Mouse (Mus musculus): Measurements from ENCODE around the gene Tmem54.

Gene Tmem54

DNA sequence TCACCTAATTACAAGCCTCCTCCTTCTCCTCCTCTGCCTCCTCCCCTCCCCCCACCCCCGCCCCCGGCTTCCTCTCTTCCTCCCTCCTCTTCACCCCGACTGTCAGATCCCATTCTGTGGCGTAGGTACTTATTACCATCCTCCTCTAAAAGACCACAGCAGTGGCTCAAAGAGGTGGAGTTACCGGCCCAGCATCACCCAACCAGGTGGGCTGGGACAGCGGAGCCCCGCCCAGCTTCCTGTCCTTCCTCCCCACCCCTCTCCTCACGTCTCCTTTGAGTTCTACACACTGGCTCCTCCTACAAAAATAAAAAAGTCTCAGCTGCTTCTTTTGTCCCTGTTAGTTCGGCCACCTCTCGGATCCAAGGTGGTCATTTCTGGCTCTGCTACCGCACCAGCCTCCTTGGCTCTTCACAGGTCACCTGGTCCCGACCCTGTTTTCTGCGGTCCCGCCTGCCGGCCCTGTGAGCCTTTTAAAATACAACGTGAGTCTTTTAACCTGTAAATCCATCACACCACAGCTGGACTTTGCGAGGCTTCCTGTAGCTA, 25.5 kb downstream of the Tmem54 start:
- peak; percentile 53 for DNase-seq

DNA sequence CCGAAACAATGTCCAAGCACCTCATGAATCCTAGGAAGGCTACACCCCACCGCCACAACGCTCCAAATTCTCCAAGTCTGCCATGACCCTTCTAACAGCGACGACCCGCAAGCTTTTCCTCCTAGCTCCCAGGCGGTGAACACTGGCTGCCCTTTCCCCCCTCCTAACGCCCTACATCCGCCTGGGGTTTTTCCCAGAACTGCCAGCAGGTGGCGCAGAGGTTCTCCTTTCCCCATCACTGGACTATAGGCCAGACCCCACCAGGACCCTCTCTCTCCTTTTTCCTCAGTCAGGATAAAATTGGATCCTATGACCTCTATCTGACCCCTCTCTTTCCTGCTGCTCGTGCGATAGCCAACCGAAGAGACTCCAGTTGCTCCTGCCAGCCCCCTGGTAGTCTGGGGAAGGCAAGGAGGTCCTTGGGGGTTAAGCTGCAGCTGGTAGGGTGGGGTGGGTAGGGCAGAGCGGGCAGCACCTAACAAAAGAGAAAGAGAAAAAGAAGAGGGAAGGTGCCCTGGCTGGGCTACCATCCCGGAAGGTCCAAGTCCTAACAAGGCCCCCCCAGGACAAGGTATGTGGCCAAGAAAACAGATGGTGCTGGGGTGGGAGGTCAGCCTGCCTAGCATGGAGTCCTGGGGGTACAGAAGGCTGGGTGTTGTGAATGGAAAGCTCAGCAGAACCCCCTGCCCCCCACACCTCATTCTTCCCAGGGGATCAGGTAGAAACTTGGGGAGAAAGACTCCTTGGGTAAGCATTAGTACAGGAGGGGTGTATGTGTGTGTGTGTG, 29.6 kb downstream of the Tmem54 start:
- peak; percentile 80 for DNase-seq

DNA sequence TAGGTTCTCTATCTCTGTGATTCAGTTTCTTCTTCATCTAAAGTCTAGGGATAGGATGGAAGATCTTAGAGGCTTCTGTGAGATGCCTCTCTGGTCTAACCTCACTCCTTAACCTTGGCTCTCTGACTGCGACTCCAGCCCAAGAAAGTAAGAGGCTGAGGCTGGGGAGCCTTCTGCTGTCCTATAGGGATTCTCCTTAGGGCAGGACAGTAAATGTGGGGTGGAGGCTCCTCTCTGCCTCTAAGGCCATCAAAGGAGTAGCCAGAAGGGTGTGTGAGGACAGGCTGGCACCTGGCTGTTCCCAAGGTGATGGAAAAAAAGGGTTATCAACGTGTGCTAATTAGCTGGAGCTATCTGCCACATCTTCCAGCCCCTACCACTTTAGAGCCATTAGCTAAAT, 30.3 kb downstream of the Tmem54 start:
- no peak for DNase-seq

DNA sequence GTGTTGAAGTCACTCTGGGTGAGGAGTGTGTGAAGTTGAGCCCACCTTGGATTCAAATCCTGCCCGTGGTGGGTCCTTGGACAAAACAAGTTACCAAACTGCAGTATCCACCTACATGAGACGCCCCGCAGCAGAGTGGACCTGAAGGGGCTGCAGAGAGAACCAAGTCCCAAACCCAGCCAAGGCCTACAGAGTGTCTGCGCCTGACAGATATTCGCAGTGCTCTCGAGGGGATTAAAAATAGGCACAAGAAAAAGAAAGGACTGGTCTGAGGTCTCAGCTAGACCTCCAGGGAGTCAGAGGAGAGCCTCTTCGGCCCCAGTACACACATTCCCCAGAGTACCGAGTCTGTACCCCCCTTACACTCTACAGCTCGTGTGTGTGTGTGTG, 30.8 kb downstream of the Tmem54 start:
- no peak for DNase-seq

DNA sequence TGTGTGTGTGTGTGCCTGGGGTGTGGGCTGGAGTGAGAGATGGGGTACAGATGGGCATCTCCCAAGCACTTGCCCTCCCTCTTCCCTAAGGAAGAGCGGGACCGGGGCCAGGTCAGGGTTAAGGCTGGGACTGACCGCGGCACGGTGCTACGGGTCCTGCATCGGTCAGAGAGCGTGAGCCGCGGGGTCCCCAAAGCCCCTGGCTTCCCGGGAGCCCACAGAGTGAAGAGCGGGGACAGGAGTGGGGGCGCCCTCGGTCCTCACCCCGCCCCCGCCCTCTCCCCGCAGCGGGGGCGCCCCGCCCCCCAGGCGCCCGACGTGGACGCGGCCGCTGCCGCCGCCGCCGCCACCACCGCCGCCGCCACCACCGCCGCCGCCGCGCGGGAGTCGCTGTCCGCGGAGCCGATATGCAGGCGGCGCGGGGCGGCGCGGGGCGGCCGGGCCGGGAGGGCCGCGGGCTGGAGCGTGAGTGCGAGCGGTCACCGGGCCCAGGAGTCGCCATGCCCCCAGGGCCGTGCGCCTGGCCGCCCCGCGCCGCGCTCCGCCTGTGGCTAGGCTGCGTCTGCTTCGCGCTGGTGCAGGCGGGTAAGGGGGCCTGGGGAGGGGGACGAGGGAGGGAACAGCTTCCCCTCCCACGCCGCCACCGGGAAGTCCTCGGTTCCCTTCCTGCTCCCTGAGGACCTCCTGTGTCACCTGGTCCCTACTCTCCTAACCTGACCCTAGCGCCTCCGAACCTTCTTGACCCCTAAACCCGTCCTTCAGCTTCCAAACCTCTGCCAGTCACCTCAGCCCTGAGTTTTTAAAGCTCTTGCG, 31.4 kb downstream of the Tmem54 start, which contains the start of gene Fndc5:
Gene Fndc5, plus strand, starts transcription at position 421 of the 813 bp plus-strand sequence.
- DNase-seq, result peak; percentile 30

DNA sequence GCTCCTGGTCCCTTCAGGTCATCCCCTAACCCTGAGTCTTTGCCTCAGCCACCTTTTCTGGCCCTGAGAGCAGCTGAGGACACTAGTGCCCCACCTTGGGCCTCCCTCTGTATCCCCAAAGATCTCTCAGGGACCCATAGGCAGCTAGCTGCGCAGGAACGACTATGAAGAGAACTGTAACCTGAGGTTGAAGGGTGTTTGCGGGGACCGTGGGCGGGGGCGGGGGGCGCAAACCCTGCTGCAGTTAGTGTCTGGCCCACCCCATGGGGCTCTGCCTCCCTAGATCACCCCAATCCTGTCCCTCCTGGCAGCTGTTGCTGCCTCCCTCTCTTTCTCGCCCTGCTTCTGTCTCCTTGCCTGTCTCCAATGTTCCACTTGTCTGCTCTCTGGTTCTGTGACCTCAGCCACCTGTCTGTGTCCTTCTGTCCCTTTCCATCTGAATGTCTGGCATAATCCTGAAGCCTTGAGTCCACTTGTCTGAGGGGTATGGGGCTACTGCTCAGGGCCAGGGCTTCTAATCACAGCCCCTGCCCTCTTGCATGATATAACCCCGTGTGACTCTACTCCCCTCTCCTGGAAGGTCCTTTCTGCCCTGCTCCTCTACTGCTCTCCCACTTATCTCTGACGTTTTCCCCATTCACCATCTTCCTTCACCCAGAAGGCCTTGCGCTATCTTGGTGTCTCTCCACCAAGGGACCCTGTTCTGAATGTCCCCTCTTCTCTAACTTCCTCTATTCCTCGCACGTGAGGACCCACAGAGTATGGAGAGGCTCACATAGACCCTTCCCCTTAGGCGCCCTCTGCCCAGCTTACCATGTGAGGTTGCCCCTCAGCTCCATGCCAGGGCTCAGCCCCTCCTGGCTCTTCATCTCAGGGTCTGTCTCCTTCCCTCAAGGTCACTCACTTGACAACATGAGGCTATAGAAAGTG, 32.3 kb downstream of the Tmem54 start:
- no peak for DNase-seq

DNA sequence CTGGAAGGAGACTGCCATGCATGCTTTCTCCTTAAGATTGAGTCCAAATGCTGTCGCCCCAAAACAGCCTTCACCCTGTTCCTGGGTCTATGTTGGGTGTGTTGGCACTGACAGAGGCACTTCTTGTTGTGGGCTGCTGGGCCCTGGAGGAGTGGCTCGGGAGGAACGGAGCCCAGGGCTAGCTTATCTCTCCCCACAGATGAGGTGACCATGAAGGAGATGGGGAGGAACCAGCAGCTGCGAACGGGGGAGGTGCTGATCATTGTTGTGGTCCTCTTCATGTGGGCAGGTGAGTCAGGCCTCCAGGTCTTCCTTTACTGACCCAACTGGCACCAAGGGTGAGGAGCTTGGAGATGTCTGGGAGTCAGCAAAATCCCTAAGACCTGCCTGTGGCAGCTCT, 34.3 kb downstream of the Tmem54 start:
- DNase-seq, result no peak

DNA sequence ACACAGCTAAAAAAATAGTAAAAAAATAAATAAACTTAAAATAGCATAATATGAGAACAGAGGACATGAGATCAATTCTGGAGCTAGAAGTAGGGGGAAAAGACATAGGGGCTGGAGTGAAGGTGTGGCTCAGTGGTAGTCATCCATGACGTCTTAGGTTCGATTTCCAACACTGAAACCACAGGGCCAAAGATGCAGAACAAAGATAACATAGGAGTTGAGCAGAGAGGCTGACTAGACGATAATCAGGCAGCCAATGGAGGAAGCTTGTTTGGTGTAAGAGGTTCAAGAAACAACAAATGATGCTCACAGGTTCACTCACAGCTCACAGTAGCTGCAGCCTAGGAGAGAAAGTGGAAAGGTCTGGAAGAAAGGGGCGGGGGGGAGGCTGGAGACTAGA, 35.5 kb downstream of the Tmem54 start:
- no peak for DNase-seq

DNA sequence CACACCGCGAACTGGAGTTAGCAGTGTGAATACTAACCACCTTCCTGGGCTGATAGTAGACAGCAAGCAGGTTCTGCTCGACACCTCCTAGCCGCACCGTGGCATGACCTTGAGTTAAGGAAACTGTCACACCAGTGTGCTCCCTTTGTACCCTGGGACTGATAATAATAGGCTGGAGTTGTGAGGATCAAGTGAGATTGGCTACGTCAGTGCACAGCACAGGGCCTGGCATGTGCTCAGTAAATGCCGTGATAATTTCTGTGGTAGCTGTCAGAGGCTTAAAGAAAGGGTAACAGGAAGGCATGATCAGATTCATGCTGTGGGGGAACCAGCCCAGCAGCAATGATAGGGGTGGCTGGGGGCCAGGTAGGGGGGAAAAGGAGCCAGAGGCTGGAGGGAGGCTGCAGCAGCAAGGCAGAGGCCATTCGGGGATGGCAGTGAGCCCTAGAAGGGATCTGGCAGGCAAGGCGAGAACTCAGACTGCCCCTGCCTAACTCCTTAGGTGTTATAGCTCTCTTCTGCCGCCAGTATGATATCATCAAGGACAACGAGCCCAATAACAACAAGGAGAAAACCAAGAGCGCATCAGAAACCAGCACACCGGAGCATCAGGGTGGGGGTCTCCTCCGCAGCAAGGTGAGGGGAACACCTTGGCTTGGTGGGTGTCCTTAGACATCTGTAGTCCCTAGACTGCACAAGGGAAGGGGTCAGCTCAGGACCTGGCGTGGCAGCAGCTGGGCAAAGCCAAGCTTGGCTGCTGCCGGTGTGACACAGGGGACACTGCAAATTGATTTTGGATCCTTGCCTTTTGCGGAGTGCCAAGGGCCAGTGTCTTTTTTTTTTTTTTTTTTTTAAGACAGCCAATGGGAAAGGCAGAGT, 36.5 kb downstream of the Tmem54 start:
- no peak for DNase-seq

DNA sequence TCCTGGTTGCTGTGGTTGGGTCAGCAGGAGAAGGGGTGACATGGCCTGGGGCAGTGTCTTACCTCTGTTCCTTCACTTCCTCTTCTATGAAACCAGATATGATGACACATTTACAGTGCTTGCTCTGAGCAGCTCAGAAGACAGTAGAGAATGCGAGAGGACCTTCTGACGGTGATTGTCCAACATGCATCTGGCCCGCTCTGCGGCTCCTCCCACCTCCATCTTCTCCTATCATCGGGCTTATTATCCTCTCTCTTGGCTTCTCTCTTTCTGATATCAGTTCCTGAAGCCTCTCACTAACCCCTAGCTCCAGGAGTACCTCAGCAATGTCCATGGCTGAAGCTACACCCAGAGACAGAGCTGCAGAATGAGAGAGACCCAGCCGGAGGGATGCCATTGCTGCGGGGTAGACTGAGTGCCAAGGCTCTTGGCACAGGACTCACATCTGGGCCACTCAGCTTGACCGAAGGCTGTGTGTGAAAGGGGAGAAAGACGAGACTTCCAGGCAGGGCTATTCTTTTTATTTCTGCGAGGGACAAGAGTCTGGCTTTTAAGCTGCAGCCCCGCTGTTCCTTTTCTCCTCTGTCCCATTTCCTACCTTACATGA, 37.2 kb downstream of the Tmem54 start:
- DNase-seq, result no peak

DNA sequence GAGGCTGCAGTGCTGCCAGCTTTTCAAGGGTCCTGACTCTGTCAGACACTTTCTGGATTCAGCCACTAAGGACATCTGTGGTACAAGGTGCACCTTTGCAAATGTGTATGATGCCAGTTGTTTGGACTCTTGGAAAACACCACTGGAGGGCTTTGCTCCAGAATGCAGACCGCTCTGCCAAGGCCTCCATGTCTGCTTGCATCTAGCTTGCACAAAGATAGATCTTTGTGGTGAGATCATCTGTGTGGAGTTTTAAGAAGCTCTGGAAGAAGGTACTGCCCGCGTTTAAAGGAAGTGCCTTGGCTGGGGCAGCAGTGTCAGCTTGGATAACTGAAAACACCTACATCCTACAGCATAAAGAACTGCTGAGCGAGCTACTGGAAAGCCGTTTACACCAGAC, 38.2 kb downstream of the Tmem54 start:
- no peak for DNase-seq

DNA sequence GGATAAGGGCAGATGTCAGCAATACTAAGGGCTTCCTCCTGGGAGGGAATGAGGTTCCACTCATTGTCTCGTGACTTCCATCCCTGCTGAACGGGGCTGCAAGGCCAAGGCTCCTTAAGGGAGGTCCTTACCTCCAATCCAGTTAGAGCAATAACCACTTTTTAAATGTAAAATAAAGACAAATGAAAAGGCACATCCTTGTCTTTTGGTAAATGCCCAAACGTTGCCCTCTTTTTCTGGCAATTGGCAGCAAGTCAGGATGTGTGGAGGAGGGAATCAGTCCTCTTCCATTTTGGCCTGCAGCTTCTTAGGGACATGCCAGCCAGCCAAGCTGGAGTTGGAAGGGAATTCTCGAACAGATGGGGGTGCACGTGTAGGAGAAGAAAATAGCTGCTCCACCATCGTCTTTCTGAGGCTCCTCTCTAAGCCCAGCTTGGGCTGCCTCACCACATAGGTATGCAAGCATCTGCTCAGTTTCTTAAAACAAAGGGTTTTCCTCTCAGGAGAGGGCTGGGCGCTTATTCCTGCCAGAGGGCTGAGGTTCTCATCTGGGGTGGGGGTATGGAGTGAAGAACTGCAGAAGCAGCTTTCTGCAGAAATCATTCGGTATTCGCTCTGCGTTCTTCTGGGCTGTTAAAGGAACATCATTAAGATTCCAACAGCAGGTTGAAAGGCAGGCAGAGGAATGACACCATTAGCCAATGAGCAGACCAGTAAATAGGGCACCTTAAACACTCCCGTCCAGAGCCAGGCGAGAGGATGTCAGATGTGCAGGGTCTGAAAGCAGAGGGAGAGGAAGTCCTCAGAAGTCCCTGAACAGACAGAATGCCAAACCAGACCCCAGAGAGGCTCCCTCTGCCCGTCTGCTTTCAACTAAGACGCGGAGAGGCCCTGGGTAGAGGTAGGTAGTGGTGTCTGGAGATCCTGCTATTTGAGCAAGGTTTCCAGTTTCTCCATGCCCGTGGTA, 39.3 kb downstream of the Tmem54 start:
- DNase-seq, result no peak

DNA sequence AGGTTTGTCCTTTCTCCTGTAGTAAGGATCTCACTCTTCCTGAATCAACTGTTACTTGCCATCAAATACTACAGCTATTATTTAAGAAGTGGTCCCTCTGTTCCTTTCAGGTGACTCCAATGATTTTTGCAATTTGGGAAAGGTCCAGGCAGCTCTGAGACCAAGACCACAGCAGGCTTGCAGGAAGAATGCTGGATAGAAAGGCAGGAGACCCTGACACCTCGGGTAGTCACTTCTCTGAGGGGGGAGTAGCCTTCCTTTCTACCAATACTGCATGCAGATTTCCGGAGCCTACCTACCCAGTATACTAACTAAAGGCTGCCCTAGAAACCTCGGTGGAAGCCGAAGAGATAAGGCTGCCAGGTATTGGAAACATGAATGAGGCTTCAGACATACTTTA, 40.1 kb downstream of the Tmem54 start:
- DNase-seq, result no peak

DNA sequence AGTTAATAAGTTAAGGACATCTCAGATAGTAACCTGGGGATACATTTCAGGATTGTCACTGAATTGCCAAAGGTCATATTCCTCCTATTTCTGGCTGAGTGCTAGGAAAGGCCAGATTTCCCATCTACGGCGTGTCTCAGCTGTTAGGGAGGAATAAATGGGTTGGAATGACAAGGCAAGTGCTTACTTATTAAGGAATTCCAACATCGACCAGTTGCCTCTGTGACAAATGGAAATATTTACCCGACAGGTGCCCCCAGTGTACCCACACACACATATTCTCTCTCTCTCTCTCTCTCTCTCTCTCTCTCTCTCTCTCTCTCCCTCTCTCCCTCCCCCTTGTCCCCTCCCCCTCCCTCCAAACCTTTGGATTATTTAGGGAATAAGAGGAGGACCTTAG, 40.6 kb downstream of the Tmem54 start:
- DNase-seq, result no peak

DNA sequence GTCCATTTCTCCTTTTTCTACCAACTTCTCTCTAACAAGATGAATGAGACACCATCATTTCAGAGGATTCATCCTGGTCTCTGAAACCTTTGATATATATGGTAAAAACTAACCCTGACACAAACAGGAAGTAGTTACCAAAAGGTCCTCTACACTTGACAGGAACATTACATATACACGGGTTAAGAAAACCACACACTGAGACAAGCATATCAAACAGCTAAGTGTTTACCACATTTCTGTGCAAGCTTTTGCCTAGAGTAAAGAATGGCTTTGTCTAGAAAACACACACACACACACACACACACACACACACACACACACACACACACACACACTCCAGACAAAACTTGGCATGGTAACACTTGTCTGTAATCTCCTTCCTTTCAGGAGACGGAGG, 41.0 kb downstream of the Tmem54 start:
- DNase-seq, result no peak

DNA sequence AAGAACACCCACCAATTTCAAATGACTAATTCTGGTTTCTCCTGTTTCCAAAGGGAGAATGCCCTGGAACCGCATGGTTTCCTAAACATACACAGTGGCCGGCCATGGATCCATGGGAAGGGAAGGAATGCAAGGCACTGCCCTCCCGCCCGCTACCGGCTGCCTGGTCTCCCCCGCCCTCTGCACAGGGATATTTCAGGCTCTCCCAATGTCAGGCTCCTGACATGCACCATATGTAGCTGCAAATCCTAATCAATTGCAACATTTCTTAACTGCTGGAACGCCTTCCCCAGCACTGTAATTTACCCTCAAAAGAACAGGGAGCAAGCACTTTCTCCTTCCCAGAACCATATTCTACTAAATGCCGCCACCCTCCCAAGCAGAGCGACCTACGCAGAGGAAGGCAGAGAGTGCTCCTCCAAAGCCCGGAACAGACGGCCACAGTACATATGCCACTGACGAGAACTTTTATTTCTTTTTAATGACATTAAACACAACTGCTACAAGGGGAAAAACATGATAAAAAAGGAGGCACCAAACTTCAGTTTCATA, 42.3 kb downstream of the Tmem54 start:
- DNase-seq, result no peak

DNA sequence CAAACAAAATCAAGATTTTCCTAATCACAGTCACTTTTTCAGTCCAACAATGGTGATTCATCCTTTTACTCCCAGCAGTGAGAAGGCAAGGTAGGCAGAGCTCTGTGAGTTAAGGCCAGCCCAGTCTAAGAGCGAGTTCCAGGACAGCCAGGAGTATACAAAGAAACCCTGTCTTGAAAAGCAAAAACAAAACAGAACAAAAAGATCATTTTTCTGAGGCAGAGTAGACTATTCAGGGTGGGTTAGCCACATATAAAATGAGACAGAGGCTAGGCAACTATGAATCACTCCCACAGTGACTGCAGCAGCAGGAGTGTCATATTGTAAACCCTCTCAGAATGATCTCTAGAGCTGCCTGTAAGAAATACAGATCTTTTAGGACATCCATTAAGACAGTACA, 44.0 kb downstream of the Tmem54 start:
- DNase-seq, result no peak

DNA sequence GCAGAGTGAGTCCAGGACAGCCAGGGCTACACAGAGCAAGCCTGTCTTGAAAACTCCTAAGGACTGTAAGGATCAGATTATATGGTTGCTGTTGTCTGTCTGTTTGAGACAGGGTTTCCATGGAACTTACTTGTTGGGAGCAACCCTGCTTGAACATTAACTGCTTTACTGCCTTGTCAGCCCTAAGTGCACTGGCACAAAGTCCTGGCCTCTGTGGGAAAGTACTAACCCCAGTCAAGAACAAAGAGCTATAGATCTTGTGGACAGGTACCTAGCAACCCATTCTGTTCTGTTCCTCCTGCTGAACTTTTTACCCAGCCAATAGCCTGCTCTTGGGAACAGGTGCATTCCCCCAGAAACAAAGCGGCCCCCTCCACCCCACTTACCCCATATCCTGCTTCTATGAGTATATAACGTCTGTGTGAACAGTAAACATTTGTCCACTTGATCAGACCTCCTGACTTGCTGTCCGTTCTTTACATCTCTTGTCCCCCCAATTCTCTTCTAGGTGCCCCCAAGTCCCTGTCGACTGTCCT, 46.0 kb downstream of the Tmem54 start:
- DNase-seq, result peak; percentile 52

DNA sequence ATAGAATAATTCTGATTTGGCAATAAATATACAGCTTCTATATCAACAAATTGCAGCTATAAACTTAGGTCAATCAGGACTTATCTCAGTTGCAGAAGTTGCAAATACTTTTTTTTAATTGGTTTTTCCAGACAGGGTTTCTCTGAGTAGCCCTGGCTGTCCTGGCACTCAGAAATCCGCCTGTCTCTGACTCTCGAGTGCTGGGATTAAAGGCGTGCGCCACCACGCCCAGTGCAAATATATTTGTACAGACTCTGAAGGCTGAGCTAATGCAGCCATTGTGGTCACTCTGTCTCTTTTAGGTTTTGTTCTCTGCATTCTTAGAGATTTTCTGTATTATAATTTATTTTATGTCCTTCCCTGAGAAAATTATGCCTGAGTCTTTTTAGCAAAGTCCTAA, 52.2 kb downstream of the Tmem54 start:
- no peak for DNase-seq

DNA sequence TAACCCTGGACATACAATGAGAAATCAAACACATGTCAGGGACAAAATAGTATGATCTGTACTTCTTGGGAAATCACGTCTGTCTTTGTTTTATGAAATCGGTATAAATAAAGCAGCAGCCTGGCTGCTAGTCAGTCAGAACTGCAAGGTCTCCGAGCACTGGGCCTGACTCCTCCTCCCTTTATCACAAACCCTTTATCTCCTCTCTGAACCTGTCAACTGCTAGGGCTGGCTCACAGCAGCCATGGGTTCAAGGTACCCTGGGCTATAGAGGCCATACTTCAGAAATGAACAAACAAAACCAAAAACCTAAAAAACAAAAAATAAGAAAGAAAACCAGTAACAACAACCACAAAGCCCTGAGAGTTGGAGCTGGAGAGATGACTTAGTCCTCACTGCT, 53.2 kb downstream of the Tmem54 start:
- no peak for DNase-seq

All from kidney, postnatal 14 days (tissue).